Mouse (Mus musculus): ENCODE results near the gene H2-DMa.
"Not testable (repeated sequence)": the region's sequence is repeated elsewhere in the genome, so short reads cannot be mapped to it uniquely, and the experiment has no call there.

H2-DMa gene

DNA sequence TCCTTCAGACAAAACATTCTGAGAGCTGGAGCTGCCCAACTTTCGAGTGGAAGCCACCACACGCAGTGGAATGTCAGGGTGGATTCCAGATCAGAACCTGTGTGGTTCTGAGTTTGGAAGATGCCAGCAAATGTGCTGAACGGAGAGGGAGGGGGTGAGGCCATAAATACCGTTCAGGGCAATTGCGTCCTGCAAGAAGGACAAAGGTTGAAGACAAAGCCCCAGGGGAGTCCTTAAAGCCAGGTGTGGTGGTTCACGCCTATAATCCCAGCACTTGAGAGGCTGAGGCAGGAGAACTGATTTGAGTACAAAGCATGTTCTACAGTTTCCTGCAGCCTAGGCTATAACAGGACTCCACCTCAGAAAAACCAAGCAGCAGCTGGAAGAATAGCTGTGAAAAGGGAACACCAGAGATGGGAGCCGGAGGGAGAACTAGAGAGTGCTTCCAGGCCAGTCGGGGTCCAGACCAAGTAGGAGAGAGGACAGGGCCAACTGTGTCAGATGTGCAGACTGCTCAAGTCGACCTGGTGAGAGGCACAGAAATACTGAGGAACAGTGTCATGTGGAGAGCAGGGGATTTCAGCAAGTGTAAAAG, 7.6 kb downstream of the H2-DMa start:
- no peak for DNase-seq (ENCODE audit: low spot score)

GRCm38 (mm10) chr17:34127475-34127874, 8.1 kb downstream of the H2-DMa start:
- no peak for DNase-seq (ENCODE audit: low spot score)

DNA sequence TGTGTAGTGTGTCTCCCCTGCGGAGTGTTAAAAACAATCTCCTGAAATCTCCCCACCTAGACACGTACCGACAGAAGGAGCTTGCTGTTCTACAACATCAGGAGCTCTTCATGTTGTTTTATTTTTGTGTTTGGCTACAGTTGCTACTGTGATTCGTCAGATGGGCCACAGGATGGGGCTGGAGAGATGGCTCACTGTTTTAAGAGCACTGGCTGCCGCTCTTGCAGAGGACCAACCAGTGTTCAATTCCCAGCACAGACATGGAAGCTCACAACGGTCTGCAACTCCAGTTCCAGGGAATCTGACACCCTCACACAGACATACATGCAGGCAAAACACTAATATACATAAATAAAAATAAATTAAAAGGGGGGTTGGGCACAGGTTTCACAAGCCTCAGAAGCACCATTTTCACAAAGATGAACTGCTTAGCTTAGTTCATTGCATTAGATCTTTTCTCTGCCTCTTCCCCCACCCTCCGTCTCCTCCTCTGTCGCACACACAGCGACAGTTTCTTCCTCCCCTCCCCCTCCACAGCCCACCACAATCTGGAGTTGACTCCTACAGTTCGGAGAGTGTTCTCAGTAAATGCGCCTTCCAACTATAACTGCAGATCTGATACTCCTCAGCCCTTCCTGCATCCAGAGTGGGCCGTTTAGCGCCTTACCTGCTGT, 9.1 kb downstream of the H2-DMa start:
- no peak for DNase-seq (ENCODE audit: low spot score)

GRCm38 (mm10) chr17:34128944-34129791, 9.8 kb downstream of the H2-DMa start:
- DNase-seq (ENCODE audit: low spot score) = no peak

DNA sequence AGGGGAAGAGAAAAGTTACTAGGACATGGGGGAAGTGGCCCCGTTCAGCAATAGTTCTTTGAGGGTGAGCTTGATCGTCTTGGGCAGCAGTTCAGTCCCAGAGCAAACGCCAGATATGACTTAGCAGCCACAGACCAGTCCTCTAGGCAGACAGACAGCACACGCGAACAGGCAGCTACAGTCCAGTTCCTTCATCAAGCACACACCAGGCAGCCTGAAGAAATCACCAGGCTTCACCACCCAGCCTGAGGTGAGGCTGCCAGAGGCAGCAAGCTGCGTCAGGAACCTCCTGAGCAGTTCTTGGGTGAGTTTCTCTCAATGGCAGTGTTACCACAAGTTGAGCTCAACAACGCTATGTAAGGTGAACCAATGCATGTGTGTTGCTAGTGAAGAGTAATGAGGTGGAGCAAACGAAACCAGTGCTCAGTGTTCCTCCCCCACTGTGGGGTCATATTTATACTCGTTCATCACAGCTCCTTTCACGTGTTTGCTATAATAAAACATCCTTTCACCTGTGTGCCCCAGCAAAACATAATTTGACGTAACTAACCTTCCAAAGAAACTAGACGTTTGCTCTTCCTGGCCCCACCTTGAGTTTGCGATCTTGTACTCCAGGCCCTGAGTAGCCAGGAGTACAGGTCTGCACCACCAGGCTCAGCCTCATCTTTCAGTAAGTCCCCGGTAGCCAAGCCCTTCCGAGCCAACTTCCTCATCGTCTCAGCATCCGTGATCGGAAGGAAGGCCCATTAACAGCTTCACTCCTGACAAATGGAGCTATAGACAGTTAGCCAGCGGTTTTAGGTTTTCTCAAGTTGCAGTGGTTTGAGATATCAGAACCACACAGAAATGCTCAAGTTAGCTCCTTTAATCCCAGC, 11.0 kb downstream of the H2-DMa start:
- DNase-seq (ENCODE audit: low spot score) = no peak

GRCm38 (mm10) chr17:34131911-34132310, 12.6 kb downstream of the H2-DMa start:
- no peak for DNase-seq (ENCODE audit: low spot score)

DNA sequence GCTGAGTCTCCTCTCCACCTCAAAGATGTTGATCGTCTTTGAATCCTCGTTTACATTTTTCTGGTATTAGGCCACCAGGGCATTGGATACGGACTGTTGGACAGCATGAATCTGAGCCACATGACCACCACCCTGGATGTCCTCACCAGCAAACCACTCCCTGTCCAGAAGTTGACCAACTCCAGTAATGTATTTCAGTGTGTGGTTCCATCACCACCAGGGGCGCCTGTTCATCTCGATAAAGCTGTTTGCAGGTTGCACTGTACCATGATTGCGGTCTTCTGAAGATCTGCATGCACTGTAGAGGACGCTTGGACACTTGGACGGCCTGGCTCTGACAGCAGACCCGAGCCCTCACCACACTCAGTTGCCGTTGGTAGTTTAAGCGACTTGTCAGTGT, 13.9 kb downstream of the H2-DMa start:
- DNase-seq (ENCODE audit: low spot score) = no peak

DNA sequence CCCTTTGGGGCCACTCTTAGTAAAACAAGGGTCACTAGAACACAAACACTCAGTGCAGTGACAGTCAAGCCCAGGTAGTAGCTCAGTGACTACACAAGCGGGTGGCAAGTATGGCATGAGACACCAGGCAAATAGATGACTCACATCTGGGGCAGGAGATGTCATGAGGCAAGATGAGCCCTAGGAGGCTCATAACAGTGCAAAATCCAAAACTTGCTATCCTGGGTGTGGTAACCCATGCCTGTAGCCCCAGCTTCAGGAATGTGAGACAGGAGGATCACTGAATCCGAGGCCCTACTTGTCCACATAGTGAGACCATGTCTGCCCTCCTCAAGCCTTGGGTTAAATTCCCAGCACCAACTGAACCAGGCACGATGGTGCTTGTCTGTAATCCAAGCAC, 15.1 kb downstream of the H2-DMa start:
- no peak for DNase-seq (ENCODE audit: low spot score)

GRCm38 (mm10) chr17:34135297-34136224, 16.2 kb downstream of the H2-DMa start:
- DNase-seq (ENCODE audit: low spot score) = peak; percentile 100

- DNase-seq (ENCODE audit: low spot score) = no peak
Observed at GRCm38 (mm10) chr17:34137601-34138000, 18.3 kb downstream of the H2-DMa start.

- no peak for DNase-seq (ENCODE audit: low spot score)
Observed at GRCm38 (mm10) chr17:34138655-34139054, 19.3 kb downstream of the H2-DMa start.

DNA sequence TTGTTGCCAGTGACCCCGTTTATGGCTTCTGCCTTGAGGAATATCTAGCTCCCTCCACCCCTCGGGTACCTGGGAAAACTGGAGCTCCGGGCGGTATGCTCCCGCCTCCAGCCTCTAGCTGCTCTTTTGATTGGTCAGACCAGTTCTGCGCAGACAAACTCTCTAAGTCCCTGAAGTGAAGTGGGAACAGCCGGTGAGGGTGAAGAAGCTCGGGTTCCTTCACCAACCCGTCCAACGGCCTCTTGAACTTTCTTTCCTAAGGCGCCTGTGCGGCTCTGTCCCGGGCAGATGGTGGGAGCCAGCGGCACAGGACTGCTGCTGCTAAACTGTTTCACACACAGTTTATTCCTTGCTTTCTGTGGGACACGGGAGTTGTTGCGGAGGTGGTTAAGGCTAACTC, 20.1 kb downstream of the H2-DMa start:
- no peak for DNase-seq (ENCODE audit: low spot score)

GRCm38 (mm10) chr17:34140240-34140639, 20.9 kb downstream of the H2-DMa start:
- DNase-seq (ENCODE audit: low spot score) = no peak

DNA sequence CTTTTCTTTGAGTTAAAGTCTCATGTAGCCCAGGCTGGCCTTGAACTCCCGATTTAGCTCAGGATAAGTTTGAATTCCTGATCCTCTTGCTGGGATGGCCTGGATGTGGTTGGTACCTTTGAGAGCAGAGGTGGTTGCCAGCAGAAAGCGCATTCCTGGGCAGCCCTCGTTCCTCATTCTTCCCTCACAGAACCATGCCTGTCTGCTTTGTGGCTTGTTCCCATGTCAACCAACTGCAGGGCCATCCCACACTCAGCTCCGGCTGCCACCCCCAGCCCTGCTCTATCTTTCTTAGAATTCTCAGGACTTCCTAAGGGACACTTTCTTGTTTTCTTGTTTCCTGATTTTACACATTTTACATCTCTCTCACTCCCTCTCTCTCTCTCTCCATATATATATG, 22.1 kb downstream of the H2-DMa start:
- DNase-seq (ENCODE audit: low spot score) = no peak

DNA sequence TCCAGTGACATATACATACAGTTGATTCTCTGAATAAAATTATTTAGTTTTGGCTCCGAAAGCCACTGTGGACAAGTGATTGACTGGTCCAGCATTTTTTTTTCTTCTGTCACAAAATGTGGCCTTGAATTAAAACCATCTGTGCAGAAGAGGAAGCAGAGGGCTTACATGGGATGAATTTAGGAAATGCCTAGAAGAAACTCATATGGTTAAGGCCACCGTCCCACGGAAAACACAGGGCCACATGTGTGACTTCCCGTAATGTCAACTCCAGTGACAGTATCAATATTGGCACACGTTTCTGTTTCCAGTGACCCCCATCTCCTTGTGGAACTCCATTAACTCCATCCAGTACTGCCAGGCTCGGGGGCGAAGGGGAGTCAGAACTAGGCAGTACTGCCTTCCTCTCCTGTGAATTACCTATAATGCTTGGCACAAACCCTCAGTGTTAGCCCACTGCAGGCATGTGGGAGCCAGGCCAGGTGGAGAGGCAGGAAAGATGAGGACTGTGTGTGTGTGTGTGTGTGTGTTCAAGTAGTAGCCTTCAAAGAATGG, 23.2 kb downstream of the H2-DMa start:
- no peak for DNase-seq (ENCODE audit: low spot score)

- no peak for DNase-seq (ENCODE audit: low spot score)
Observed at GRCm38 (mm10) chr17:34143033-34143432, 23.7 kb downstream of the H2-DMa start, which contains the start of gene H2-DMb2. H2-DMb2 (plus strand) TSS chr17:34143307.

GRCm38 (mm10) chr17:34143461-34143860, 24.1 kb downstream of the H2-DMa start:
- no peak for DNase-seq (ENCODE audit: low spot score)

- DNase-seq (ENCODE audit: low spot score) = not testable (repeated sequence)
Observed at GRCm38 (mm10) chr17:34144221-34144620, 24.9 kb downstream of the H2-DMa start.

DNA sequence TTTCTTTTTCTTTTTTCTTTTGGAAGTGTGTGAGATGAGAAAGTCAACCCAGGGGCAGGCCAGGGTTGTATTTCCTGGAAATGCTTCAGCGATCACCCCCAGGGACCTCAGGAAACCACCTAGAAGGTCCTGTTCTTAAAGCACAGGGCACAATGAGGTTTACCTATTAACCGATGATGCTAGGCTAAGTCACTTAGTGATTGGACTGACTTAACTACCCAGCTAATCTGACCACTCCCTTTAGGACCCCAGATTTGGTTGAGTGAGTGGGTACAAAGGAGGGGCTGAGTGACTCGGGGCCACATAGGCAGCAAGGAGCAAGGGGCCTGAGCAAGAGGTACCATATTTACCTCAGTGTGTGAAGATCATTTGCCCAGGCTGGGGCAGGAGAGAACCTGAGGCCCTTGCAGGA, 25.6 kb downstream of the H2-DMa start:
- no peak for DNase-seq (ENCODE audit: low spot score)

GRCm38 (mm10) chr17:34152923-34153322, 33.6 kb downstream of the H2-DMa start, which contains the start of gene H2-DMb1:
H2-DMb1 (plus strand) TSS chr17:34153072.
- peak; percentile 34 for DNase-seq (ENCODE audit: low spot score)
